Mouse (Mus musculus) lung, adult 2 months (tissue): ENCODE measurements around the gene Pla2g1b.

Source experiments
- CTCF ChIP-seq: fragments of 200-500 bp; IDR thresholded peaks from 2 replicates; pipeline ENCODE4 v1.5.1; 2011; ENCODE audit warnings: mild to moderate bottlenecking, low read length, control low read depth; ENCODE audit not compliant: insufficient read depth
- POLR2A ChIP-seq: fragments of 200-500 bp; IDR thresholded peaks from 2 replicates; pipeline ENCODE4 v1.6.1; 2011; ENCODE audit warnings: low read depth, mild to moderate bottlenecking, control low read depth, low read length, borderline replicate concordance; ENCODE audit errors: extremely low read depth

DNA sequence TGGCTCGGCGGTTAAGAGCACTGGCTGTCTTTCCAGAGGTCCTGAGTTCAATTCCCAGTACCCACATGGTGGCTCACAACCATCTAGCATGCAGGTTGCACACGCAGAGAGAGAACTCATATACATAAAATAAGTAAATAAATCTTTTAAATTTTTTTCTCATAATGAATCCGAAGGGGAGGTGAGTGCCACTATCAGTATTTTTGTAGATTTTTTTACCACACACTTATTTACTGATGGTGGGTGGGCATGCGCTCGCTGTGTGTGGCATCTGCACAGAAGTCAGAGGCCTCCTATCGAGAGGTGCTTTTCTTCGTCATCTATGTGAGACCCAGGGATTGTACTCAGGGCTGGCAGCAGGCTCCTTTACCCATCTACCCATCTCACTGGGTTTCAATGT, 21.3 kb downstream of the Pla2g1b start:
- TF ChIP-seq POLR2A (no peak), CTCF (no peak)
